Mouse (Mus musculus) adrenal gland, postnatal 10 days (tissue): ENCODE measurements around the gene Tmem266. TPM values are rescaled to one million over a fixed set of nuclear protein-coding genes. Genes with fewer than 3 reads are reported as not detected.
A peak's percentile ranks its signal among the peaks of the same experiment; 100 is the strongest.

ENCODE experiments used
- DNase-seq: peaks from one replicate; pipeline ENCODE4 v3.0.0; 2021; ENCODE audit warnings: mixed read lengths
- total RNA-seq, 2 experiments: library from RNA; stranded (reverse); gene quantifications; 2 replicates each; pipeline ENCODE4 v1.2.3; 2021

The Tmem266 gene
- total RNA-seq, 2 experiments from 2014 or later: 1.4 to 1.5 TPM

DNA sequence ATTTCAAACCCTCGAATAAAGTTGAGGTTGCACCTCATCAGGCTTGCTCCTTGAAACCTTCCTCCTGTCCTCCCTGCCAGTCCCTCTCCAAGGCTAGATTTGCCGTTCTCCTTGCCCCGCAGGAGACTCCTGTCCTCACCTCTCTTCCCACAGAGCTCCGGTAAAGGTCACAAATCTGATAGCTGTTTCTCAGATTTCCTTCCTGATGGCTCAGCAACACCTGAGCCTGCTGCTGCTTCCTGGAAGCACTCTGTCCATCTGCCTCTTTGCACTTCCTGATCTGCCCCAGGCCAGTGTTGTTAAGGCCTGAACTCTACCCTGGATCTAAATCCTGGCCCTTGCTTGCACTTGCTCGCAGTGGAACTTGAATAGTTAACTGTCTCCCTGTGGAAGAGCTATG lies 5.8 kb downstream of the Tmem266 start:
- DNase-seq: no peak

DNA sequence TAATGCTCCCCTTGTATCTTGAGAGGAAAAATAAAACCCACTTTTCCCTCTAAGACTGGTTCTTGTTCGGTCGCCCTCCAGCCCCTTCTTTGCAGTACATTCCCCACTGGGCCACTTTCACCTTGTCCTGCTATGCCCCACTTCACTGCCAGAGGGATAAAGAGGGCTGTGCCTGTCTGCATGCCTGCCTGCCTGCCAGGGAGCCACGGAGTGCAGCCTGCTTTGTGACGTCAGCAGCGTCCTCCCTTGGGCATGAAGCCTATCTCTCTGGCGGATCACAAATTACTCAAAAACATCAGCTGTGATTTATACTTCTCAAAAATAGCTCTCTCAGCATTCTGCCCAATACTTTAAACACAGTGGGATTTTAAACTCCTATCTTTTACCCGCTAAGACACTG lies 6.2 kb downstream of the Tmem266 start:
- peak; percentile 77 for DNase-seq

DNA sequence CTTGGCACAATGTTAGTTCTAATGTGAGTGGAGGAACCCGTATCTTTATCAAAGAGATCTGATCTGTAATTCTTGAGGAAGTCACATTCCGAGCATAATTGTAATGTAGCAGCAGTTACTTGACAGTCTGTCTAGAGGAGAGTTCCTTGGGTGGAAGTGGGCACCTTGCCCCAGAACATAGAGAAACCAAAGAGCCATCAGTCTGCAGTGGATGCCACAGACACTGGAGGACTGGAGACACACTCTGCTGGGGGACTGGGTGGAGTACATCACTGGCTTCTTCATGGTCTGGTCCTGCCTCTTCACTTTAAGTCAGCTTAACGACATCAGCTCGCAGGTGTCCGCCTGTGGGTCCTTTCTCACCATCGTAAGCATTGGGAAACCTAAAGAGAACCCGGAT lies 17.5 kb downstream of the Tmem266 start:
- DNase-seq: no peak

DNA sequence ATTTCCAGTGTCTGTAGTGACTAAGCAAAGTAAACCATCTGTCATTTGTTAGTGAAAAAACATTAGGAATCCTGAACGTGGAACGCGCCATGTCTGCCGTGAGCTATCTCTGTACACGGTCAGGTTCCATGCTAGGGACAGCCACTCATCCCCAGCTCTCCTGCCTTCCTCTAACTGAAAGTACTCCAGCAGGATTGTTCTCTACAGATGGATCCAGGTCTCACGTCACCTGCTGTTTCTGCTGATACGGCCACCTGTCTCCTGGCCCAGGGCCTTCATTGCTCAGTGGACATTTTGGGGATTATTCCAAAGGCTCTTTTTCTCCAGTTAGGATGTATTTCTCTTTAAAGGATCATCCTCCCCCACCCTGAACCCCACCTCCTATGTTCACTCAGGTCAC lies 18.6 kb downstream of the Tmem266 start:
- no peak for DNase-seq

DNA sequence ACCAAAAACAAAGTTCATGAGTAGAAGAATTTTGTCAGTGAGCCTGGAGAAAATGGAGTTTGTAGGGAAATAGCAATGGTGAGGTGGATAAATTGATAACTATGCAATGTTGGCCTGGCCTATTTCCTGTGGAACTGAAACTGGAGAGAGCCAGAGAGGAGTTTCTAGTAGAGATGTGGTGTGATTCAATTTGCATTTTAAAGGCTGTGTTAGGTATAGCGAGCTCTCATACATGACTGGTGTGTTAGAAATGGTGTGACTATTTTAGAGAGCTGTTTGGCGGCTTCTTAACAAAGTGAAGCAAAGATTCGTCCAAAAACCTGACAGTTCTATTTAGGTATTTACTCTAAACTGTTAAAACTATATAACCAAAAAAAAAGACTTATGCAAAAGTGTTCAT lies 22.0 kb downstream of the Tmem266 start:
- DNase-seq: no peak

DNA sequence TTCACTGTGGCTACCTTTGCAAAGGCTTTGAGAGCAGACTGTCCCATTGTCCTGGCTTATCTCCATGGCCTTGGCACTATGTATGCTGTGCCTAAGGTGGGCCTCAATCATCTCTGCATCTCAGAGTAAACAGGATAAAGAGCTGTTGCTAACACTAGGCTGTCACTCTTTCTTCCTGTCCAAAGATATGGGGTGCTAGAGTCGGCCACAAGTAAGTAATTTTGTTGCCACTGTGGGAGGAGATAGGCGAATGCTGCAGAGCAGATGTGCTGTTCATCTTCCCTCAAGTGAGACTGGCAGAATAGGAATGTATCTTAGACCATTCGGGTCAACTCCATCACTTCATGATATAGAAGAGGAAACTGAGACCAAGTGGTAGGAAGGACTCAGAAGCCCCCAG lies 28.0 kb downstream of the Tmem266 start:
- no peak for DNase-seq

DNA sequence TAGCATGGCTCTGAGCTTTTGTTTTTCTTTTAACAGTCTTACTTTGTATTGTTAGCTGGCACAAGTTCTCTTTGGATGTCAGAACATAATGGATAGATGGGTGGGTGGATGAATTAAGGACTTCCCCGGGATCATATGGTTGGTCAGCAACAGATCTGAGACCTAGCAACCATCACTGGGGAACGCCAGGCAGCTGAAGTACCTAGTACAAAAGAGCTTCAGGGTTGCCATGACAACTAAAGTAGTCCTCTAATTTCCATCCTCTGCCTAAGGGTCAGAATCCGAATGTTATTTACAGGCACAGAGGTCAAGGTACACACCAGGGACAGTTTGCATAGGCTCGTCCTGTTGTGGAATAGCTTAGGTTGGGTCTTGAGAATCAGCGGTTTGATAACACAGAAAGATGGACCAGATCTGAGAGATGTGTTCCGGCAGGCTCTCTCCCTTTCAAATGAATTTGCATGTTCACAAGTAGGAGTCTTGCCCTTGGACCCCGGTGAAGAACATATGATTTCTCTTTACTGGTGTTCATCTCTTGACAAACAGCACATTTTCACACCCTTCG lies 28.6 kb downstream of the Tmem266 start:
- no peak for DNase-seq

DNA sequence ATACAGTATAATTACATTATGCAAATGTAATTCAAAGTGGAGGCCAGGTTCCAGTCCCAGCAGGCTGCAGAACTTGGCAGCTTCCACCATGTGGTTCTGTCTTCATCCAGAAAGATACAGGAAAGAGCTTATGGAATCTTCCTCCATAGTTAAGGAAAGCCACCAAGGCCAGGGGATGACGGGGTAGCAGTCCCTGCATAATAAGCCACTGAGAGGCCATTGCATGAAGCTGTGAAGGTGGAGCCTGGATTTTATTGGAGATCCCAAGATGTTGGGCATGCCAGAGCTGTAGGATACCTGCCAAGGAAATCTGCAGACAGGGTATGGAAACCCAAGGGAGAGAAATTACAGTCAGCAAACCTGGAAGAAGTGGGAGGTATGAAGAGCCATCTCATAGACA lies 30.5 kb downstream of the Tmem266 start:
- no peak for DNase-seq

DNA sequence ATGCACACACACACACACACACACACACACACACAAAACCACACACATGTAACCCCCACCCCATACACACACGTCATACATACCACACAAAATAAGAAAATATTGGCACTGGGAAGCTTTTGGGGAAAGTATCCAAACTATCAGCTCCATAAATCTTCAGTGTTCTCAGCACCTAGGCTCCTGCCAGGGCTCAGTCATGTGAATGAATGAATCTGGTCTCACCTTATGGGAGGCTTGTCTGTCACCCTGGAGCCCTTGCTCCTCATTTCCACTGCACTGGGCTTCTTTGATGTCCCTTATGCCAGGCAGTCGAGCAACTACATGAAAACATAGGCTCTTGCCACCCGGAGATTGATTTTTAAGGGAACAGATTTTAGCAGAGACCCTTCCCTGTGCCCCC lies 33.7 kb downstream of the Tmem266 start:
- no peak for DNase-seq

DNA sequence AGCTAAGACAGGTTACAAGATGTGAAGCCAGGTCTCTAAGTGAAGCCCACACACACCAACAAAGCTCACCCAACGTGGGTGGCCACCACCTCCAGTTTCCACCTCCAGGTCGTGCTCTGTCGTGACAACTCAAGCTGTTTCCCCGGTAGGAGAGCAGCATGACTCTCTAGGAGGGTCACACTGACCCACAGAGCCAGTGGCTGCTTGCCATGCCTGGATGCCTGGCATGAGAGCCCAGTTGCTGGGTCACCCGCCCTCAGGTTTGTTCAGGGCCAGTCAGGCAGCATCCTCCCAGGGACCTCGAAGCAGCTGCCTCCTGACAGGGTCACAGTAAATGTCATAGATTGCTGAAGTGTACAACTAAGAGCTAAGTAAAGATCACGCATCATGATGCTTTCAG lies 34.1 kb downstream of the Tmem266 start:
- DNase-seq: peak; percentile 4

DNA sequence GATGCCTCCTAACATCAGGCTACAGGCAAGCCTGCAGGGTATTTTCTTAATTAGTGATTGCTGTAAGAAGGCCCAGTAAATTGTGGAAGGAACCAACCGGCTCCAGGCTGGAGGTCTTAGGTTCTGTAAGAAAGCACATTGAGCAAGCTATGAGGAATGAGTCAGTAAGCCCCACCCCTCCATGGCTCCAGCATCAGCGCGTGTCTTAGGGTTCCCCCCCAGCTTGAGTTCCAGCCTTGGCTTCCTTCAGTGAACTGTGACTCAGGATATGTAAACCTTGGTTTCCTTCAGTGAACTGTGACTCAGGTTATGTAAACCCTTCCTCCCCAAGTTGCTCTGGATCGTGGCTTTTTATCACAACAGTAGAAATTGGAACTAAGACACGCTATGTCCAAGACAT lies 35.3 kb downstream of the Tmem266 start:
- peak; percentile 12 for DNase-seq

DNA sequence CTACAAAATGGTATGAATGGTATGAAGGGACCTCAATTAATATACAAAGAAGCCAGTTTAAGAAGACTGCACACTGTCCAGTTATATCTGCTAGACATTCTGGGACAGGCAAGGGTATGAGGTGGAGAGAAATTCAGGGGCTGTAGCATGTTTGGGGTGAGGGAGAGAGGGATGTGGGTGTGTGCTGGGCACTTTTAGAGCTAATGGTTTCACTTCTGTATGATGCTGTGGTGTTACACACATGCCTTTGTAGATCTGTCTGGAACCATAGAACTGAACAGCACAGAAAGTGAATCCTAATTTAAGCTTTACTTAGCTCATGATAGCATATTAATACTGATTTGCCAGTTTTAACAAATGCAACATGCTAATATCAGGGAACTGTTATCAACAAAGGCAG lies 37.0 kb downstream of the Tmem266 start:
- no peak for DNase-seq

DNA sequence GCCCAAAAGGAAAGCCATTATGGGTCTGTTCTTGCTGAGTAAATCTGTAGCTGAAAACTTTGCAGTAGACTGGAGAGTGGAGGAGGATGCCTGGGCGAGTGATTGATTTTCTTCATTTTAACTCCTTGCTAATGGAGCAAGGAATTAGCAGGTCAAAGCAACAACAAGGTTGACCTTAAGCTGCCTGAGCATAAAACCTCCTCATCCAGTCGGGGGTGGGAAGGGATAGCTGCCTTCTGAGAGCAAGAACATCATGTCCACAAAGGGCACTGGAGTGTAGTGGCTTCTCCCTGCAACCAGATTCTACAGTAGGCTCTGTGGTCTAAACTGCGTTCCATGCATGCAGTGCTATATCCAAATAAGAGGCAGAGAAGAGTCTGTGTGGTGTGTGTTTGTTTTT lies 41.3 kb downstream of the Tmem266 start:
- DNase-seq: no peak

DNA sequence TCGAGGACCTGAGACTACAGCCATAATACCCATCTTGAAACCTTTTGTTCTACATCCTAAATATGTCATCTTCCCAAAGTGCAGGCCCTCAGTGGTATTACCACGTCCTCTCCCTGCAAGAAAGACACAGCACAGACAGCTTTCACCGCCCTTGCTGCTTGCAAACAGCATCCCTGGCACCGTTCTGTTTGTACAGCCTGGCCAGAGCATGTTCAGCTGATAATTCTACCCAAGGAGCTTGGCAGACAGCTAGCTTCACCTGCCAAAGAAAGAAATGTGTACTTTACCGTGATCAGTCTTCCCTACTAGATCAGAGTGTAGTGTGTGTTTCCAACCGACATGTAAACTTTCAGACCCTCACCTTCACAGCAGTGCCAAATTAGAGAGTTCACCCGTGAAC lies 45.2 kb downstream of the Tmem266 start:
- no peak for DNase-seq

DNA sequence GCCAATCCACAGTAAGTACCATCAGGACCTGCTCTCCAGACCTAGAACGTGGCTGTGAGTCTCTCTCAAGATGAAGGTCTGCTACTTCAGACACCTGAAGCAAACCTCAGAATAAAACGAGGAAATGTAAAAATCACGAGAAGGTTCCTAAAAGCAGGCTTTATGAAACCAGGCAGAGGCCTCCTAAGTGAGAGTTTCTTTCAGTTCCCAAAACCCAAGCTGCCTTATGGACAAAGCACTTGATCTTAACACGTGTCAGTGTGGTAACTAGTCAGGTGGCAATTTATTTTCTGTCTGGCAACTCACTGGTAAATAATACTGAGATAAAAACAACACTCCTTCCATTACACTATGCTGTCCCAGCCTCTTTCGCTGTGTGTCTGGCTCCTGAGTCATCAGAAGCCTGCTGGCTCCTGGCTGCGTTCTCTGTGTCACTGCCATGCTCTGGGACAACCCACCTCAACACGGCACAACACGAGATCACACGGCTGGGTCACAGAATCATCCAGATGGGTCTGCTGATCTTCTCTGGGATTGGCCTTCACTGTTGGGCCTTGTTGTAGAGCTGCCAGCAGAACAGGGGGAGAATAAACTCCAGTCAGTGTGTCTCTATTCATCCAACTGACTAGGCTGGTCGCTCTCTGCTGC lies 51.0 kb downstream of the Tmem266 start:
- DNase-seq: no peak

DNA sequence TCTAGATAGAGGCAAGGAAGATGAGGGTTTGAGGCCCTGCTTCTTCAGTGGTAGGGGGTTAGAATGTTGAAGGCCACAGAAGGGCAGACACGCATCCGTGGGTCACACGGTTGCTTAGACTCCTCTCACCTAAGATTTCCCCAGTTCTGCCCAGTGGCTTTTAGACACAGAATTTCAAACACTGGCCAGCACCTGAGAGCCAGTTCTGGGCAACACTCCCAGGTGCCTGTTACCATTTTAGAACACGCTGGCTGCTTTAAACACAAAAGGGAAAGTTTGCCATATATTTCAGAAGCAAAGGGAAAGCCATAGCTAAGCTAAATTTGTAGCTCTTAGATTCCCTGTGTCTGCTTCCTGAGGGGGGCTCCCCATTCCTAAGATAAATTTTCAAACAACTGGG lies 54.7 kb downstream of the Tmem266 start:
- no peak for DNase-seq

DNA sequence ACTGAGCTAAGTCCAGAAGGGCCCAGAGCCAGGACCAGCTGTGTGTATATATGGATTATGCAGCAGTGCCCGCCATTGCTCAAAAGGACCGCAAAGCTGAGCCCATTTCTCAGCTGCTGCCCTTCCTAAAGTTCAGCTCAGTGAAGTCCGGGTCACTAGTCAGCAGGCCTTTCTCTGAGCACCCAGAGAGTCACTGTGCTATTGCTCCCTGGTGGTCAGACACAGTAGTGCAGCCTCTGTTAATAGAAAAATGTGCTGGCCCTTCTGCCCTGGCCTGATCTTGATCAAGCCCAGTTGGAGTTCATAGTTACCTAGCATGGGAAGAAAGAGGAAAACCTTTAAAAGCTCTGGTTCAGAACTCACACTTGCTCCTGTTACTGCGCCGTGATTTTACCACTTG lies 55.7 kb downstream of the Tmem266 start:
- DNase-seq: peak; percentile 75

DNA sequence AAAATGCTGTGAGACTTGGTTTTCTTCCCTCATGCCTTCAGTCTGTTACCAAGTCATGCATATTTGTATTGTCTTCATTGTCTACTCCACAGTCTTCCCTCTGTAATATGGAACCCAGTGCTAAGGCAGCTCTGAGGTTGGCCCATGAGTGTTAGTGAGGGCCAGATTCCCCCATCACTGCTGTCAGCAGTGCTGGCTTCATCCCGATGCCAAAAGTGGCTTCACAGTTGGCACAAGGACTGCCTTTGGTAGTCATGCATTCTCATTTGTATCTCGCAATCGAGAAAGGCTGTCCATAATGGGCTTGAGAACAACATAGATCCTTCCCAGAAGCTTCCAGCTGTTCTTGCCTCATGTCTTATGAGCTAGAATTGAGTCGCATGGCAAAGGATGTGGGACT lies 59.4 kb downstream of the Tmem266 start:
- DNase-seq: no peak

DNA sequence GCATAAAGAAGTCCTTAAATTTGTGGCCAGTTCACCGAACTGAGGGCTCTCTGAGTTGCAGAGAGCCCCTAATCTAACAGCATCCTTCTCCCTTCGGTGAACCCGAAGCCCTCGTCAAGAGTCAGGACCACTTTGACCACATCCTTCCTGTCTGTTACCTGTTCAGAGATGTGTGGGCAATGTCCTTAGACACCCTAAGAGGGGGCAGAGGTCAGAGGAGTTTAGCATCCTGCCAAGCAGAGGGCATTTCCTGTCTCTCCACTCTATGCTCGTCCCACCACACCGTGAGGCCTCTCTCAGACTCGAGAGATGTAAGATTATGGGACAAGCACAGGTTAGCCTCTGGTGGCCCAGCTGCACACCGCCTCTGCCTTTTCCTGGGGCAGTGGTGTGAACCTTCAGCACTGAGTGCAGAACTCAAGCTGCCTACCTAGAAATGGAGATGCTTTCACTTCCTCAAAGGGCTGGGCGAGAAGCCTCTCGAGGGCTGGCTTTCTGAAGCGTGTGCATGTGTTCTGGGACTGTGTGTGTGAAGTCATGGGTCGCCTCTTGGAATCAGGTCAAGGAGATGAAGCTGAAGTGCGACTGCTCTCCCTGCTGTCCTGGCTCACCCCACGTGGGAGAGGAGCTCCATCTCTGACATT lies 61.3 kb downstream of the Tmem266 start:
- DNase-seq: no peak

DNA sequence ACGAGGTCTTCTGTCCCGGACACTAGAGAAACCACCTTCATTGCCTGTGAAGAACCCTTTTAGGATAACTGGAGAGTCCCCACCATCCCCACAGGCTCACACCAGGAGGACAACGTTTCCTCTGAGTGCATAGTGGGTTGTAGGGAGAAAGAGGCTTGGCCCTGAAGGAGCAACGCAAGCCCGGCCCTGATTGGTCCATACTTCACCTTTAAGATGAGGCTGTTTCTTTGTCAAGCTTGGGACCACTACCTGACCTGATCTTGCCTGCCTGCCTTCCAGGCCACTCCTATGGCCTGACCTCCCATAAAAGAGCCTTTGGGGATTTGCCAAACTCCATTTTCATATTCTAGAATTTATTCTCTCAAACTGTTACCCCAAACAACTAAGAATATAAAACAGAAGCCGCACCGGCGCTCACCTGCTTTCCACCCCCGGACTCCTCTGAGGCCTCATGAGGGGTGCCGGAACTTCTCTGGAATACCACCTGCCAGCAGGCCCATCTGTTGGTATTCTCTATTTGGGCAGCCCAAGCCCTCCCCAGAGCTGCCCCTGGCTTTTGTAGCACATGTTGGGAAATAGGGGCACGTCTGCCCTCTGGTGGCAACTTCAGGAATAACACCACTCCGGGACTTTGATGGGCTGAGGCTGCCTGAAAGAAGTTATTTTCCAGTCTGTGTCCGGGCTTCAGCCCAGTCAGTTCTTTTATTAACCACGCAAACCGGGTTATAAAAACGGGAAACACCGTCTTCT lies 65.4 kb downstream of the Tmem266 start:
- DNase-seq: peak; percentile 86

DNA sequence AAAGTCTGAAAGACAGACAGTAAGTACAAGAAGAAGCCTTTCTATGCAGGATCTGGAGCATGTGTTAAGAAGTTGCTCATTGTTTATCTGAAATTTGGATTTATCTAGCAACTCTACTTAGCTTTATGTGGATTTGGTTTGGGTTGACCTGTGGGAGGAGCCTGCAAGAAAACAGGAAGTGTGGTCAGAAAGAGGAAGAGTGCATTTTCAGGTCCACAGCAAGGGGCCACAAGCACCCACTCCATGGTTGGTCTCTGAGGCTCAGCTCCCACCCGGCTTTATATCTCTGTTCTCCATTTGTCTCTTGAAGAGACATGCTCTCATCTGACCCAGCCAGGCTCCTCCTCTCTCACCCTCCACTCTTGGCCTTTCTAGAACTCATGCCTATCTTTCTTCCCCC lies 68.9 kb downstream of the Tmem266 start:
- no peak for DNase-seq

DNA sequence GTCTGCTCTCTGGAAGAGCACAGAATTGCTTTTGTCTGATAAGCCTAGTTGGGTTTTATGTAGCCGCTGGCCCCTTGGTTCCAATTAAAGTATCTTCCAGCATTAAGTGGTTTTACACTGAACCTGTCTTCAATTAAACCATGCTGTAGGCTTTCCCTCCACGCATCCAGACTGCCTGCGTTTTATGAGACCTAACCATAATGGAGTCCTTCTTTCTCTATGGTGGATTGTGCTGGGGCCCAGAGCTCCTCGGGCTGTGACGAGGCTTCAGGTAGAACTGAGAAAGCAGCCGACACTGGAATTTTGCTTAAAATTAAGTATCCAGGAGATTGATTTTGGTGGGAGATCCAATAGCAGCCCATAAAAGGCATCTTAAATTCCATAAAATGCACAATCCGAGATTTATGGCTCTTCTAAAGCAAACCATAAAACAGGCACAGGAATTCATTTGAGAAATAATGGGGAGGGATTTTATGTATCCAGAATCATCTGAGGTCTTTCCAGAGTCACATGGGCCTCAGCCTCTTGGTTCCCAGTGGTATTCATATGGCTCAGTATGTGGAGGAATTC lies 72.4 kb downstream of the Tmem266 start:
- no peak for DNase-seq

DNA sequence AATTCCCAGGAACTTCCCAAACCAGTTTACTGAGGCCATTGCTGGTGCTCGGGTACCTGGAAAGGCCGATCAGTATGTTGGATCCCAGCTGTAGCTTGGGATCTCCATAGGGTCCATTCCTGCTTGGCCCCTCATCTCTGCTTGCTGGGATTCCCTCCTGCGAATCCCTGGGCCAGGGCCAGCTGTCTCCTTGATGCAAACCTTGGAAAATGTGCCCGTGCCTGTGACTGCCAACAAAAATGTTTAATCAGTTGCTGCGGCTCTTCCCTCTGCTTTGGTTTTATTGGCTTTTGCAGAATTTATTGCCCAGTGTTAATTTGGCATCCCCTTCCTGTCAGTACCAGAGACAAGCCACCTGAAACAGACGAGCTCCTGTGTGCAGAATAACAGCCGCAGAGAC lies 75.6 kb downstream of the Tmem266 start:
- DNase-seq: peak; percentile 63
